Mouse (Mus musculus): ENCODE results near the gene Axin2. TPM values are rescaled to one million over a fixed set of nuclear protein-coding genes. Genes with fewer than 3 reads are reported as not detected.
"Not testable (repeated sequence)": the region's sequence is repeated elsewhere in the genome, so short reads cannot be mapped to it uniquely, and the experiment has no call there.

The Axin2 gene
- 17.4 and 25.1 TPM in 2 replicates for polyA plus RNA-seq (2015; fragmentation: Nextera tagmentation; extraction: Ambion mirVana)

DNA sequence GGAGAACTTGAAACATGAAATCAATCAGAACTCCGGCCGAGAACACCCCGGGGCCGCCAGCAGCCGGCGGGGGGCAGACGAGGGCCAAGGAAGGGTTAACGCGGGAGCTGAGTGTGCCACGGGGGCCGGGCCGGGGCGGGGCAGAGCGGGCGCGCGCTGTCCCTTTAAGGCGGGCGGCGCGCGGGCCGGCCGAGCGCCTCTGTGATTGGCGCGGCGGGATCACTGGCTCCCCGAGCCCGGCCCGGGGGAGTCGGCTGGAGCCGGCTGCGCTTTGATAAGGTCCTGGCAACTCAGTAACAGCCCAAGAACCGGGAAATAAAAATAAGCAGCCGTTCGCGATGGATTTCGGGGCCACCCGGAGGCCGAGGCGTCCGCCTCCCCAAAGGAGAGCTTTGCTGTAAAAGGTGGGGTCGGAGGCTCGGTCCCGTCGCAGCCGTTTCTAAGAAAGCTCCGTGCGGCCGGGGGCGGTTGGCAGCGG is at the start of gene Axin2:
Gene Axin2, plus strand, starts transcription at position 192 of the 478 bp plus-strand sequence.
- H3K27ac ChIP-seq = peak within 1 kb of the TSS; percentile 100
- peaks cover 6% of the 10 kb centered on the region; the same call in 1 of the 2 replicates for H3K9me3 ChIP-seq
- no peaks in the 10 kb centered on the region for H3K27me3 ChIP-seq
- WGBS = 1% methylated on average over 53 of the region's 53 CpGs
- peaks cover 36% of the 10 kb centered on the region for H3K4me1 ChIP-seq
- no peaks in the 10 kb centered on the region for H3K36me3 ChIP-seq
- H3K4me2 ChIP-seq = peak within 1 kb of the TSS; percentile 90
- peak within 1 kb of the TSS; percentile 91 for H3K4me3 ChIP-seq
- peak; percentile 89 for ATAC-seq (ENCODE audit: insufficient number of reproducible peaks, insufficient read depth, low FRiP score, low TSS enrichment, low read depth)
- H3K9ac ChIP-seq = peak within 1 kb of the TSS; percentile 97

DNA sequence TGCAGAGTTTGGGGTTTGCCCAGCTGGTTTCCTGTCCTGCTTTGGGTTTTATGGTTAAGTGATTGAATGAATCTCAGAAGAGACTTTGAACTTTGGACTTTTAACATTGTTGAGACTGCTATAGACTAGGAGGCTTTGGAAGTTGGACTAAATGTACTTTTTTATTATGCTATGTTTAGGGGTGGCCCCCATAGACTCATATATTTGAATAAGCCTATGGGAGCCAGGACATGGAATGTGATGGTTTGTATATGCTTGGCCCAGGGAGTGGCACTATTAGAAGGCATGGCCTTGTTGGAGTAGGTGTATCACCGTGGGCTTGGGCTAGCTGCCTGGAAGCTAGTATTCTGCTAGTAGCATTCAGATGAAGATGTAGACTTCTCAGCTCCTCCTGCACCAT is 48.9 kb upstream of the Axin2 start:
- not testable (repeated sequence) for H3K9me3 ChIP-seq; ATAC-seq (ENCODE audit: insufficient number of reproducible peaks, insufficient read depth, low FRiP score, low TSS enrichment, low read depth)
- WGBS = 97% methylated on average over 1 of the region's 1 CpGs

GRCm38 (mm10) chr11:108871748-108872147 is 48.4 kb upstream of the Axin2 start:
- Histone ChIP-seq H3K36me3 (no peaks in the 10 kb centered on the region), H3K9ac (no peak overlapping the region), H3K4me3 (no peak overlapping the region), H3K27me3 (no peaks in the 10 kb centered on the region), H3K4me1 (no peaks in the 10 kb centered on the region), H3K27ac (no peak overlapping the region), H3K4me2 (no peak overlapping the region), H3K9me3 (no peaks in the 10 kb centered on the region)
- WGBS = 94% methylated on average over 3 of the region's 3 CpGs
- ATAC-seq (ENCODE audit: insufficient number of reproducible peaks, insufficient read depth, low FRiP score, low TSS enrichment, low read depth) = no peak

More for the DNA sequence above, 48.9 kb upstream of the Axin2 start:
- not testable (repeated sequence) for H3K27ac ChIP-seq, H3K9ac ChIP-seq, H3K27me3 ChIP-seq, H3K36me3 ChIP-seq, H3K4me1 ChIP-seq, H3K4me3 ChIP-seq, H3K4me2 ChIP-seq

- Histone ChIP-seq H3K4me2 (no peak overlapping the region), H3K4me3 (no peak overlapping the region), H3K27ac (no peak overlapping the region), H3K36me3 (no peaks in the 10 kb centered on the region), H3K9me3 (no peaks in the 10 kb centered on the region), H3K9ac (no peak overlapping the region), H3K4me1 (peaks cover 14% of the 10 kb centered on the region), H3K27me3 (no peaks in the 10 kb centered on the region)
- 76% methylated on average over 7 of the region's 7 CpGs for WGBS
- ATAC-seq (ENCODE audit: insufficient number of reproducible peaks, insufficient read depth, low FRiP score, low TSS enrichment, low read depth) = no peak
These were observed 43.4 kb upstream of the Axin2 start for GRCm38 (mm10) chr11:108876633-108877205.

- H3K4me1 ChIP-seq = peaks cover 18% of the 10 kb centered on the region
- H3K4me3 ChIP-seq = no peak overlapping the region
- no peaks in the 10 kb centered on the region for H3K36me3 ChIP-seq
- WGBS = 86% methylated on average over 5 of the region's 5 CpGs
- H3K27ac ChIP-seq = no peak overlapping the region
- ATAC-seq (ENCODE audit: insufficient number of reproducible peaks, insufficient read depth, low FRiP score, low TSS enrichment, low read depth) = no peak
- no peaks in the 10 kb centered on the region for H3K27me3 ChIP-seq
- H3K4me2 ChIP-seq = no peak overlapping the region
- H3K9ac ChIP-seq = no peak overlapping the region
- H3K9me3 ChIP-seq = no peaks in the 10 kb centered on the region
These were observed 42.6 kb upstream of the Axin2 start for GRCm38 (mm10) chr11:108877520-108877919.

GRCm38 (mm10) chr11:108880546-108880945 is 39.6 kb upstream of the Axin2 start:
- H3K27me3 ChIP-seq = no peaks in the 10 kb centered on the region
- H3K36me3 ChIP-seq = no peaks in the 10 kb centered on the region
- H3K27ac ChIP-seq = no peak overlapping the region
- no peak overlapping the region for H3K9ac ChIP-seq
- H3K9me3 ChIP-seq = no peaks in the 10 kb centered on the region
- ATAC-seq (ENCODE audit: insufficient number of reproducible peaks, insufficient read depth, low FRiP score, low TSS enrichment, low read depth) = no peak
- H3K4me2 ChIP-seq = no peak overlapping the region
- WGBS = 74% methylated on average over 4 of the region's 4 CpGs
- no peak overlapping the region for H3K4me3 ChIP-seq
- H3K4me1 ChIP-seq = peaks cover 23% of the 10 kb centered on the region

DNA sequence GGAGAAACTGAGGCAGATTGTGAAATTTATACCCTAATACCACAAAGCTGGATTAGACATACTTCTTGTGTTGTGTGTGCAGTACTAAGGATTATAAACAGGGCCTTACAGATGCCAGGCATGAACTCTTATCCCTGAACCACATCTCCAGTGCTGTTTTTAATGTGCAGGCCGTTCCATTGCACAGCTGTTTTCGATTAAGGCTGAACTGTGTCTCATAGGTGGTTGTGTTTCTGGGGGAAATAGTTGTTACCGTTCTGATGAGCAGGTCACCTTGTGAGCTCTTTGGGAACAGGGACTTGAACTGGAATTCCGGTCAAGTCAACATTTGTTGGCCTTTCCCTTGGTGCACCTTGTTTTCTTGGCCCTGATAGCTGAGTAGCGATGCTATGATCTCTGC is 38.5 kb upstream of the Axin2 start:
- H3K27ac ChIP-seq = peak overlapping the region; percentile 39
- H3K36me3 ChIP-seq = no peaks in the 10 kb centered on the region
- H3K9ac ChIP-seq = no peak overlapping the region
- H3K9me3 ChIP-seq = no peaks in the 10 kb centered on the region
- WGBS = 40% methylated on average over 5 of the region's 5 CpGs
- H3K4me3 ChIP-seq = no peak overlapping the region
- H3K27me3 ChIP-seq = no peaks in the 10 kb centered on the region
- ATAC-seq (ENCODE audit: insufficient number of reproducible peaks, insufficient read depth, low FRiP score, low TSS enrichment, low read depth) = no peak
- peaks cover 30% of the 10 kb centered on the region for H3K4me1 ChIP-seq
- H3K4me2 ChIP-seq = no peak overlapping the region

- peaks cover 52% of the 10 kb centered on the region for H3K4me1 ChIP-seq
- H3K9ac ChIP-seq = no peak overlapping the region
- H3K36me3 ChIP-seq = no peaks in the 10 kb centered on the region
- no peak for ATAC-seq (ENCODE audit: insufficient number of reproducible peaks, insufficient read depth, low FRiP score, low TSS enrichment, low read depth)
- H3K27ac ChIP-seq = no peak overlapping the region
- WGBS = 41% methylated on average over 19 of the region's 19 CpGs
- H3K27me3 ChIP-seq = no peaks in the 10 kb centered on the region
- H3K9me3 ChIP-seq = no peaks in the 10 kb centered on the region
- H3K4me3 ChIP-seq = no peak overlapping the region
- no peak overlapping the region for H3K4me2 ChIP-seq
These were observed 34.8 kb upstream of the Axin2 start for GRCm38 (mm10) chr11:108885276-108885896.

- ATAC-seq (ENCODE audit: insufficient number of reproducible peaks, insufficient read depth, low FRiP score, low TSS enrichment, low read depth) = no peak
- H3K27ac ChIP-seq = peak overlapping the region; percentile 14; the same call in 1 of the 2 replicates
- H3K9me3 ChIP-seq = no peaks in the 10 kb centered on the region
- H3K27me3 ChIP-seq = no peaks in the 10 kb centered on the region
- no peak overlapping the region for H3K4me3 ChIP-seq
- WGBS = 72% methylated on average over 8 of the region's 8 CpGs
- H3K9ac ChIP-seq = no peak overlapping the region
- H3K36me3 ChIP-seq = no peaks in the 10 kb centered on the region
- no peak overlapping the region for H3K4me2 ChIP-seq
- peaks cover 52% of the 10 kb centered on the region for H3K4me1 ChIP-seq
These were observed 34.1 kb upstream of the Axin2 start for GRCm38 (mm10) chr11:108886060-108886459.

DNA sequence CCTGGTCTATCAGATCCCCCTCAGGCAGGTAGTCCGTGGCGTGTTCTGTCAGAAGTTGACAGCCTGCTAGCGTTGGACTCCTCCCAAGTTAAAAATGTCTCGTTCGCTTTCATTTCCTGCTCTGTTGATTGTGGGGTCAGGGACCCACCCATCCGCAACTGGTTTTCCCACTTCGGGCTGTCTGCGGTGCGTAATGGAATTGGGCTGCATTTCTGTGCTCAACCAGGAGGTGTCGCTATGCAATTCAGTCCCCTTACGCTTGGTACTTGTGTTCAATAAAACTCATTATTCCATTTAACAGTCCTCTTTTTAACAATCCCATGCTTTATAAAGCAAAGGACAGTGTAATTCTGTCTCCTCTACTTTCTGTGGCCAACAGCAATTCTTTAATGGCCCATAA is 31.0 kb upstream of the Axin2 start:
- Histone ChIP-seq H3K9ac (no peak overlapping the region), H3K27me3 (no peaks in the 10 kb centered on the region), H3K36me3 (no peaks in the 10 kb centered on the region), H3K9me3 (no peaks in the 10 kb centered on the region), H3K4me2 (no peak overlapping the region), H3K4me3 (no peak overlapping the region), H3K27ac (0 out of 2 replicates have a peak overlapping the region, but pooled peaks have one; percentile 12), H3K4me1 (peaks cover 68% of the 10 kb centered on the region)
- 47% methylated on average over 11 of the region's 11 CpGs for WGBS
- ATAC-seq (ENCODE audit: insufficient number of reproducible peaks, insufficient read depth, low FRiP score, low TSS enrichment, low read depth) = no peak

GRCm38 (mm10) chr11:108890544-108890943 is 29.6 kb upstream of the Axin2 start:
- H3K4me3 ChIP-seq = peak overlapping the region; percentile 39
- peaks cover 67% of the 10 kb centered on the region for H3K4me1 ChIP-seq
- H3K27me3 ChIP-seq = no peaks in the 10 kb centered on the region
- ATAC-seq (ENCODE audit: insufficient number of reproducible peaks, insufficient read depth, low FRiP score, low TSS enrichment, low read depth) = no peak
- 0 out of 2 replicates have a peak overlapping the region, but pooled peaks have one; percentile 27 for H3K9ac ChIP-seq
- H3K4me2 ChIP-seq = peak overlapping the region; percentile 67
- no peaks in the 10 kb centered on the region for H3K36me3 ChIP-seq
- 6% methylated on average over 16 of the region's 16 CpGs for WGBS
- H3K9me3 ChIP-seq = no peaks in the 10 kb centered on the region
- H3K27ac ChIP-seq = peak overlapping the region; percentile 97
